Mouse (Mus musculus): ENCODE data around the gene Pde3a.

The Pde3a gene

GRCm38 (mm10) chr6:141328071-141328470 is 79.0 kb downstream of the Pde3a start:
- in situ Hi-C loops (cut with MseI, MboI) = no loop called here

GRCm38 (mm10) chr6:141331464-141331863 is 82.4 kb downstream of the Pde3a start:
- in situ Hi-C loops (cut with MseI, MboI) = no loop called here

- in situ Hi-C loops (cut with MseI, MboI) = no loop called here
These were observed 83.6 kb downstream of the Pde3a start for GRCm38 (mm10) chr6:141332613-141333165.

GRCm38 (mm10) chr6:141333245-141333644 is 84.2 kb downstream of the Pde3a start:
- in situ Hi-C loops (cut with MseI, MboI) = no loop called here

GRCm38 (mm10) chr6:141335878-141336277 is 86.8 kb downstream of the Pde3a start:
- in situ Hi-C loops (cut with MseI, MboI) = no loop called here

GRCm38 (mm10) chr6:141336438-141336837 is 87.4 kb downstream of the Pde3a start:
- in situ Hi-C loops (cut with MseI, MboI) = no loop called here

- in situ Hi-C loops (cut with MseI, MboI) = no loop called here
These were observed 88.6 kb downstream of the Pde3a start for GRCm38 (mm10) chr6:141337673-141338072.

- in situ Hi-C loops (cut with MseI, MboI) = no loop called here
These were observed 92.3 kb downstream of the Pde3a start for GRCm38 (mm10) chr6:141341385-141341784.

- in situ Hi-C loops (cut with MseI, MboI) = no loop called here
These were observed 98.8 kb downstream of the Pde3a start for GRCm38 (mm10) chr6:141347870-141348269.

GRCm38 (mm10) chr6:141348542-141348941 is 99.5 kb downstream of the Pde3a start:
- in situ Hi-C loops (cut with MseI, MboI) = no loop called here

GRCm38 (mm10) chr6:141350261-141350660 is 101.2 kb downstream of the Pde3a start:
- in situ Hi-C loops (cut with MseI, MboI) = no loop called here

- in situ Hi-C loops (cut with MseI, MboI) = no loop called here
These were observed 103.2 kb downstream of the Pde3a start for GRCm38 (mm10) chr6:141352277-141352676.

- in situ Hi-C loops (cut with MseI, MboI) = no loop called here
These were observed 114.6 kb downstream of the Pde3a start for GRCm38 (mm10) chr6:141363664-141364063.

GRCm38 (mm10) chr6:141367037-141367436 is 118.0 kb downstream of the Pde3a start:
- in situ Hi-C loops (cut with MseI, MboI) = no loop called here

GRCm38 (mm10) chr6:141372697-141373096 is 123.6 kb downstream of the Pde3a start:
- in situ Hi-C loops (cut with MseI, MboI) = no loop called here

- in situ Hi-C loops (cut with MseI, MboI) = no loop called here
These were observed 125.5 kb downstream of the Pde3a start for GRCm38 (mm10) chr6:141374469-141375057.

GRCm38 (mm10) chr6:141375155-141375554 is 126.1 kb downstream of the Pde3a start:
- in situ Hi-C loops (cut with MseI, MboI) = no loop called here

GRCm38 (mm10) chr6:141380927-141381326 is 131.9 kb downstream of the Pde3a start:
- in situ Hi-C loops (cut with MseI, MboI) = no loop called here

GRCm38 (mm10) chr6:141381473-141381872 is 132.4 kb downstream of the Pde3a start:
- in situ Hi-C loops (cut with MseI, MboI) = no loop called here

GRCm38 (mm10) chr6:141381881-141382370 is 132.9 kb downstream of the Pde3a start:
- in situ Hi-C loops (cut with MseI, MboI) = no loop called here

GRCm38 (mm10) chr6:141388104-141388503 is 139.0 kb downstream of the Pde3a start:
- in situ Hi-C loops (cut with MseI, MboI) = no loop called here

- in situ Hi-C loops (cut with MseI, MboI) = no loop called here
These were observed 146.9 kb downstream of the Pde3a start for GRCm38 (mm10) chr6:141395926-141396325.

GRCm38 (mm10) chr6:141399411-141399810 is 150.3 kb downstream of the Pde3a start:
- in situ Hi-C loops (cut with MseI, MboI) = no loop called here

GRCm38 (mm10) chr6:141403943-141404342 is 154.9 kb downstream of the Pde3a start:
- in situ Hi-C loops (cut with MseI, MboI) = no loop called here
